Mouse (Mus musculus) 416B (cell line): ENCODE data around the gene Cd48.
A peak's percentile ranks its signal among the peaks of the same experiment; 100 is the strongest.

Source experiments
- DNase-seq: peaks from one replicate; pipeline ENCODE4 v3.0.0; 2011; ENCODE audit warnings: low read depth

Cd48 gene

GRCm38 (mm10) chr1:171681531-171682299, at the start of gene Cd48:
Cd48 (plus strand) TSS chr1:171682009.
- peak; percentile 41 for DNase-seq

- no peak for DNase-seq
Measured at GRCm38 (mm10) chr1:171635696-171636095, 46.1 kb upstream of the Cd48 start.

- DNase-seq = no peak
Measured at GRCm38 (mm10) chr1:171637101-171637500, 44.7 kb upstream of the Cd48 start.

- no peak for DNase-seq
Measured at GRCm38 (mm10) chr1:171638686-171639085, 43.1 kb upstream of the Cd48 start.

GRCm38 (mm10) chr1:171640796-171641195, 41.0 kb upstream of the Cd48 start:
- DNase-seq = no peak

- DNase-seq = no peak
Measured at GRCm38 (mm10) chr1:171643612-171644011, 38.2 kb upstream of the Cd48 start.

- DNase-seq = no peak
Measured at GRCm38 (mm10) chr1:171646429-171646940, 35.3 kb upstream of the Cd48 start.

- no peak for DNase-seq
Measured at GRCm38 (mm10) chr1:171647716-171648115, 34.1 kb upstream of the Cd48 start.

- DNase-seq = peak; percentile 62
Measured at GRCm38 (mm10) chr1:171648840-171649239, 33.0 kb upstream of the Cd48 start.

- DNase-seq = no peak
Measured at GRCm38 (mm10) chr1:171652734-171653133, 29.1 kb upstream of the Cd48 start, which contains the start of gene Slamf7. Slamf7 (minus strand) TSS chr1:171653035.

GRCm38 (mm10) chr1:171658561-171658991, 23.2 kb upstream of the Cd48 start:
- peak; percentile 85 for DNase-seq

- DNase-seq = peak; percentile 79
Measured at GRCm38 (mm10) chr1:171660423-171660822, 21.4 kb upstream of the Cd48 start.

- DNase-seq = no peak
Measured at GRCm38 (mm10) chr1:171661482-171661881, 20.3 kb upstream of the Cd48 start.

- peak; percentile 54 for DNase-seq
Measured at GRCm38 (mm10) chr1:171663757-171664156, 18.1 kb upstream of the Cd48 start.

- no peak for DNase-seq
Measured at GRCm38 (mm10) chr1:171666350-171666749, 15.5 kb upstream of the Cd48 start.

- DNase-seq = no peak
Measured at GRCm38 (mm10) chr1:171667160-171667559, 14.6 kb upstream of the Cd48 start.

- DNase-seq = peak; percentile 70
Measured at GRCm38 (mm10) chr1:171672451-171672850, 9.4 kb upstream of the Cd48 start.

- DNase-seq = peak; percentile 78
Measured at GRCm38 (mm10) chr1:171672854-171673475, 8.8 kb upstream of the Cd48 start.

GRCm38 (mm10) chr1:171674467-171674866, 7.3 kb upstream of the Cd48 start:
- DNase-seq = peak; percentile 91

GRCm38 (mm10) chr1:171677721-171678120, 4.1 kb upstream of the Cd48 start:
- DNase-seq = peak; percentile 84

- no peak for DNase-seq
Measured at GRCm38 (mm10) chr1:171681009-171681408, 800 bp upstream of the Cd48 start.

- DNase-seq = no peak
Measured at GRCm38 (mm10) chr1:171684923-171685322, 3.1 kb downstream of the Cd48 start.

- peak; percentile 64 for DNase-seq
Measured at GRCm38 (mm10) chr1:171687320-171687719, 5.5 kb downstream of the Cd48 start.
